Mouse (Mus musculus): ENCODE data around the gene Med21.

The Med21 gene

GRCm38 (mm10) chr6:146640068-146640965 is 2.0 kb upstream of the Med21 start:
- no peak for DNase-seq (ENCODE audit: low spot score)

GRCm38 (mm10) chr6:146640991-146641390 is 1.4 kb upstream of the Med21 start:
- no peak for DNase-seq (ENCODE audit: low spot score)

GRCm38 (mm10) chr6:146641621-146642210 is 631 bp upstream of the Med21 start:
- DNase-seq (ENCODE audit: low spot score), result peak; percentile 33

- no peak for DNase-seq (ENCODE audit: low spot score)
These were observed 830 bp downstream of the Med21 start for GRCm38 (mm10) chr6:146643184-146643570.

GRCm38 (mm10) chr6:146650013-146650412 is 7.7 kb downstream of the Med21 start:
- DNase-seq (ENCODE audit: low spot score), result no peak

- DNase-seq (ENCODE audit: low spot score), result no peak
These were observed 9.1 kb downstream of the Med21 start for GRCm38 (mm10) chr6:146651431-146651830.

GRCm38 (mm10) chr6:146653197-146653596 is 10.8 kb downstream of the Med21 start:
- no peak for DNase-seq (ENCODE audit: low spot score)

GRCm38 (mm10) chr6:146660591-146660990 is 18.2 kb downstream of the Med21 start:
- DNase-seq (ENCODE audit: low spot score), result peak; percentile 16

GRCm38 (mm10) chr6:146661655-146662054 is 19.3 kb downstream of the Med21 start:
- DNase-seq (ENCODE audit: low spot score), result peak; percentile 35

GRCm38 (mm10) chr6:146662679-146663078 is 20.3 kb downstream of the Med21 start:
- peak; percentile 63 for DNase-seq (ENCODE audit: low spot score)

- peak; percentile 67 for DNase-seq (ENCODE audit: low spot score)
These were observed 21.8 kb downstream of the Med21 start for GRCm38 (mm10) chr6:146664116-146664515.

- DNase-seq (ENCODE audit: low spot score), result peak; percentile 3
These were observed 22.6 kb downstream of the Med21 start for GRCm38 (mm10) chr6:146664917-146665316.

GRCm38 (mm10) chr6:146665408-146665807 is 23.1 kb downstream of the Med21 start:
- DNase-seq (ENCODE audit: low spot score), result peak; percentile 17

- peak; percentile 33 for DNase-seq (ENCODE audit: low spot score)
These were observed 24.5 kb downstream of the Med21 start for GRCm38 (mm10) chr6:146666811-146667210.

- DNase-seq (ENCODE audit: low spot score), result no peak
These were observed 26.3 kb downstream of the Med21 start for GRCm38 (mm10) chr6:146668606-146669005.

GRCm38 (mm10) chr6:146670956-146671855 is 28.9 kb downstream of the Med21 start:
- peak; percentile 39 for DNase-seq (ENCODE audit: low spot score)

- peak; percentile 31 for DNase-seq (ENCODE audit: low spot score)
These were observed 29.8 kb downstream of the Med21 start for GRCm38 (mm10) chr6:146672106-146672505.

GRCm38 (mm10) chr6:146673696-146674095 is 31.3 kb downstream of the Med21 start:
- DNase-seq (ENCODE audit: low spot score), result peak; percentile 32

- DNase-seq (ENCODE audit: low spot score), result no peak
These were observed 32.1 kb downstream of the Med21 start for GRCm38 (mm10) chr6:146674420-146674819.

- DNase-seq (ENCODE audit: low spot score), result no peak
These were observed 32.7 kb downstream of the Med21 start for GRCm38 (mm10) chr6:146674881-146675536.

- DNase-seq (ENCODE audit: low spot score), result no peak
These were observed 34.6 kb downstream of the Med21 start for GRCm38 (mm10) chr6:146676904-146677303.

All from testis, postnatal 10 days (tissue).